Mouse (Mus musculus): ENCODE results near the gene Ptprg. TPM values are rescaled to one million over a fixed set of nuclear protein-coding genes. Genes with fewer than 3 reads are reported as not detected.

The Ptprg gene
- polyA plus RNA-seq, 1 experiment, result 22.0 TPM

GRCm38 (mm10) chr14:11865332-11865731 lies 312.0 kb downstream of the Ptprg start:
- Histone ChIP-seq H3K27ac (ENCODE audit: insufficient read depth, low read length) (no peak overlapping the region), H3K4me3 (replicated peaks; ENCODE audit: insufficient read depth, low read depth, low read length) (no peak overlapping the region), H3K27me3 (ENCODE audit: control insufficient read depth, insufficient read depth, low read length) (no peaks in the 10 kb centered on the region), H3K4me1 (ENCODE audit: control insufficient read depth, insufficient read depth, low read length) (peaks cover 4% of the 10 kb centered on the region)
- no peak for TF ChIP-seq CTCF (IDR thresholded peaks at IDR 0.05; ENCODE audit: borderline replicate concordance, insufficient read depth, low read depth, low read length)
- no peak for TF ChIP-seq POLR2A (IDR thresholded peaks at IDR 0.05; ENCODE audit: borderline replicate concordance, insufficient read depth, low read length)
- DNase-seq, result no peak
- WGBS, result 62% methylated on average over 5 of the region's 5 CpGs

- WGBS, result 91% methylated on average over 6 of the region's 6 CpGs
- peaks cover 4% of the 10 kb centered on the region for H3K4me1 ChIP-seq (ENCODE audit: control insufficient read depth, insufficient read depth, low read length)
- no peak for DNase-seq
- no peaks in the 10 kb centered on the region for H3K27me3 ChIP-seq (ENCODE audit: control insufficient read depth, insufficient read depth, low read length)
- H3K4me3 ChIP-seq (replicated peaks; ENCODE audit: insufficient read depth, low read depth, low read length), result no peak overlapping the region
- no peak overlapping the region for H3K27ac ChIP-seq (ENCODE audit: insufficient read depth, low read length)
- TF ChIP-seq POLR2A (IDR thresholded peaks at IDR 0.05; ENCODE audit: borderline replicate concordance, insufficient read depth, low read length) (no peak), CTCF (IDR thresholded peaks at IDR 0.05; ENCODE audit: borderline replicate concordance, insufficient read depth, low read depth, low read length) (no peak)
Measured at GRCm38 (mm10) chr14:11865872-11866271, 312.5 kb downstream of the Ptprg start.

GRCm38 (mm10) chr14:11866416-11866815 lies 313.1 kb downstream of the Ptprg start:
- no peak overlapping the region for H3K4me3 ChIP-seq (replicated peaks; ENCODE audit: insufficient read depth, low read depth, low read length)
- H3K27ac ChIP-seq (ENCODE audit: insufficient read depth, low read length), result no peak overlapping the region
- WGBS, result 90% methylated on average over 7 of the region's 7 CpGs
- peaks cover 4% of the 10 kb centered on the region for H3K4me1 ChIP-seq (ENCODE audit: control insufficient read depth, insufficient read depth, low read length)
- TF ChIP-seq POLR2A (IDR thresholded peaks at IDR 0.05; ENCODE audit: borderline replicate concordance, insufficient read depth, low read length) (no peak), CTCF (IDR thresholded peaks at IDR 0.05; ENCODE audit: borderline replicate concordance, insufficient read depth, low read depth, low read length) (no peak)
- no peak for DNase-seq
- no peaks in the 10 kb centered on the region for H3K27me3 ChIP-seq (ENCODE audit: control insufficient read depth, insufficient read depth, low read length)

GRCm38 (mm10) chr14:11868636-11869035 lies 315.3 kb downstream of the Ptprg start:
- H3K27me3 ChIP-seq (ENCODE audit: control insufficient read depth, insufficient read depth, low read length), result no peaks in the 10 kb centered on the region
- H3K4me1 ChIP-seq (ENCODE audit: control insufficient read depth, insufficient read depth, low read length), result peaks cover 4% of the 10 kb centered on the region
- no peak overlapping the region for H3K4me3 ChIP-seq (replicated peaks; ENCODE audit: insufficient read depth, low read depth, low read length)
- TF ChIP-seq POLR2A (IDR thresholded peaks at IDR 0.05; ENCODE audit: borderline replicate concordance, insufficient read depth, low read length) (no peak), CTCF (IDR thresholded peaks at IDR 0.05; ENCODE audit: borderline replicate concordance, insufficient read depth, low read depth, low read length) (no peak)
- DNase-seq, result no peak
- no peak overlapping the region for H3K27ac ChIP-seq (ENCODE audit: insufficient read depth, low read length)
- WGBS, result 19% methylated on average over 6 of the region's 6 CpGs

GRCm38 (mm10) chr14:11871752-11872344 lies 318.5 kb downstream of the Ptprg start:
- Histone ChIP-seq H3K4me3 (replicated peaks; ENCODE audit: insufficient read depth, low read depth, low read length) (no peak overlapping the region), H3K27me3 (ENCODE audit: control insufficient read depth, insufficient read depth, low read length) (no peaks in the 10 kb centered on the region), H3K27ac (ENCODE audit: insufficient read depth, low read length) (no peak overlapping the region), H3K4me1 (ENCODE audit: control insufficient read depth, insufficient read depth, low read length) (peaks cover 10% of the 10 kb centered on the region)
- WGBS, result 62% methylated on average over 8 of the region's 8 CpGs
- DNase-seq, result no peak
- TF ChIP-seq POLR2A (IDR thresholded peaks at IDR 0.05; ENCODE audit: borderline replicate concordance, insufficient read depth, low read length) (no peak), CTCF (IDR thresholded peaks at IDR 0.05; ENCODE audit: borderline replicate concordance, insufficient read depth, low read depth, low read length) (no peak)

- 94% methylated on average over 6 of the region's 6 CpGs for WGBS
- Histone ChIP-seq H3K4me3 (replicated peaks; ENCODE audit: insufficient read depth, low read depth, low read length) (no peak overlapping the region), H3K27me3 (ENCODE audit: control insufficient read depth, insufficient read depth, low read length) (no peaks in the 10 kb centered on the region), H3K4me1 (ENCODE audit: control insufficient read depth, insufficient read depth, low read length) (peaks cover 6% of the 10 kb centered on the region), H3K27ac (ENCODE audit: insufficient read depth, low read length) (no peak overlapping the region)
- TF ChIP-seq CTCF (IDR thresholded peaks at IDR 0.05; ENCODE audit: borderline replicate concordance, insufficient read depth, low read depth, low read length) (no peak), POLR2A (IDR thresholded peaks at IDR 0.05; ENCODE audit: borderline replicate concordance, insufficient read depth, low read length) (no peak)
- DNase-seq, result no peak
Measured at GRCm38 (mm10) chr14:11874266-11874665, 320.9 kb downstream of the Ptprg start.

GRCm38 (mm10) chr14:11874960-11875889 lies 321.9 kb downstream of the Ptprg start:
- Histone ChIP-seq H3K4me3 (replicated peaks; ENCODE audit: insufficient read depth, low read depth, low read length) (no peak overlapping the region), H3K27ac (ENCODE audit: insufficient read depth, low read length) (no peak overlapping the region), H3K27me3 (ENCODE audit: control insufficient read depth, insufficient read depth, low read length) (no peaks in the 10 kb centered on the region), H3K4me1 (ENCODE audit: control insufficient read depth, insufficient read depth, low read length) (peaks cover 6% of the 10 kb centered on the region)
- TF ChIP-seq CTCF (IDR thresholded peaks at IDR 0.05; ENCODE audit: borderline replicate concordance, insufficient read depth, low read depth, low read length) (no peak), POLR2A (IDR thresholded peaks at IDR 0.05; ENCODE audit: borderline replicate concordance, insufficient read depth, low read length) (no peak)
- peak in 1 of 2 experiments; percentile 18 for DNase-seq
- 55% methylated on average over 11 of the region's 11 CpGs for WGBS

Measured in cerebellum, adult 2 months (tissue).